Mouse (Mus musculus) heart, adult 2 months (tissue): ENCODE measurements around the gene Pcyox1. TPM values are rescaled to one million over a fixed set of nuclear protein-coding genes. Genes with fewer than 3 reads are reported as not detected.
A peak's percentile ranks its signal among the peaks of the same experiment; 100 is the strongest.

ENCODE experiments used
- DNase-seq, 2 experiments: peaks; one replicate each; pipeline ENCODE4 v3.0.0; 2021
- H3K27ac ChIP-seq: fragments of 200-600 bp; 2 replicates; pipeline ENCODE4 v1.8.1; 2022
- H3K27me3 ChIP-seq: fragments of 200-500 bp; 2 replicates; pipeline ENCODE4 v1.6.1; 2012; ENCODE audit warnings: mild to moderate bottlenecking, low read length, inconsistent platforms, mixed read lengths; ENCODE audit not compliant: control insufficient read depth, insufficient read depth
- H3K36me3 ChIP-seq: fragments of 200-500 bp; 2 replicates; pipeline ENCODE4 v1.6.1; 2012; ENCODE audit warnings: low read length, inconsistent platforms; ENCODE audit not compliant: control insufficient read depth, insufficient read depth
- H3K4me1 ChIP-seq: fragments of 200-500 bp; 2 replicates; pipeline ENCODE4 v1.6.1; 2011; ENCODE audit warnings: low read length; ENCODE audit not compliant: control insufficient read depth, insufficient read depth
- H3K4me3 ChIP-seq: fragments of 200-600 bp; 2 replicates; pipeline ENCODE4 v1.8.1; 2022
- H3K79me2 ChIP-seq: fragments of 200-500 bp; replicated peaks from 2 replicates; pipeline ENCODE4 v1.6.1; 2012; ENCODE audit warnings: mild to moderate bottlenecking, inconsistent platforms, low read length, moderate library complexity, mixed read lengths; ENCODE audit not compliant: control insufficient read depth, insufficient read depth
- H3K9ac ChIP-seq: fragments of 200-500 bp; 2 replicates; pipeline ENCODE4 v1.6.1; 2012; ENCODE audit warnings: low read depth, mild to moderate bottlenecking, control low read depth, inconsistent platforms, low read length, mixed read lengths
- CTCF ChIP-seq: fragments of 200-600 bp; IDR thresholded peaks from 2 replicates; pipeline ENCODE4 v1.8.1; 2022; ENCODE audit warnings: antibody characterized with exemption, mild to moderate bottlenecking, moderate library complexity
- EP300 ChIP-seq: fragments of 200-500 bp; IDR thresholded peaks from 2 replicates; pipeline ENCODE4 v1.6.1; 2011; ENCODE audit warnings: low read depth, low read length, control low read depth; ENCODE audit not compliant: insufficient read depth
- POLR2A ChIP-seq: fragments of 200-500 bp; IDR thresholded peaks from 2 replicates; pipeline ENCODE4 v1.6.1; 2011; ENCODE audit warnings: mild to moderate bottlenecking, low read depth, low read length, control low read depth; ENCODE audit not compliant: insufficient read depth
- WGBS: fragments of 180-500 bp; shearing (Covaris S2); methylation state at CpG from one replicate; pipeline ENCODE4 v1.1.7; 2018; 5-methylcytosine and 5-hydroxymethylcytosine counted together
- intact Hi-C: fragments of 180-260 bp; cut with DNase I; formaldehyde crosslinking; loops from one replicate; pipeline ENCODE4 v1.15.1; 2025
- polyA plus RNA-seq: library from polyadenylated mRNA; depleted of rRNA; stranded (reverse); fragments of >200 nt; gene quantifications from 2 replicates; pipeline ENCODE4 v1.2.3, GENCODE M21; 2012
- total RNA-seq, 2 experiments: library from RNA; stranded (reverse); gene quantifications; 2 replicates each; pipeline ENCODE4 v1.2.3; 2021

Gene Pcyox1
- total and polyA plus RNA-seq, 3 experiments, result 30.3 to 82.5 (median 69.6) TPM

- no peaks in the 10 kb centered on the region for H3K27me3 ChIP-seq
- H3K4me1 ChIP-seq, result peaks cover 6% of the 10 kb centered on the region; the same call in 1 of the 2 replicates
- no peak for TF ChIP-seq POLR2A
- no peak for TF ChIP-seq CTCF
- TF ChIP-seq EP300, result no peak
- H3K36me3 ChIP-seq, result no peaks in the 10 kb centered on the region; the same call in 1 of the 2 replicates
- no peaks in the 10 kb centered on the region for H3K79me2 ChIP-seq
- peak overlapping the region; percentile 70; the same call in 1 of the 2 replicates for H3K27ac ChIP-seq
- peak overlapping the region; percentile 86 for H3K9ac ChIP-seq
- WGBS, result 19% methylated on average over 10 of the region's 10 CpGs
- intact Hi-C loops, result loop anchor here (2.0 kb wide), 1 partner anchor 25 kb away; the partner anchor contains the start of gene Snrpg
- DNase-seq, result no peak
- H3K4me3 ChIP-seq, result peak overlapping the region; percentile 63
These were observed 985 bp downstream of the Pcyox1 start for GRCm38 (mm10) chr6:86395969-86396368.

GRCm38 (mm10) chr6:86395021-86395420 lies 1.9 kb downstream of the Pcyox1 start:
- intact Hi-C loops, result no loop called here
- Histone ChIP-seq H3K27me3 (no peaks in the 10 kb centered on the region), H3K79me2 (no peaks in the 10 kb centered on the region), H3K27ac (no peak overlapping the region), H3K9ac (no peak overlapping the region), H3K4me1 (peaks cover 6% of the 10 kb centered on the region; the same call in 1 of the 2 replicates), H3K4me3 (no peak overlapping the region), H3K36me3 (no peaks in the 10 kb centered on the region; the same call in 1 of the 2 replicates)
- WGBS, result 66% methylated on average over 9 of the region's 9 CpGs
- DNase-seq, result no peak
- no peak for TF ChIP-seq CTCF
- TF ChIP-seq EP300, result no peak
- TF ChIP-seq POLR2A, result no peak

GRCm38 (mm10) chr6:86394078-86394720 lies 2.8 kb downstream of the Pcyox1 start:
- H3K79me2 ChIP-seq, result no peaks in the 10 kb centered on the region
- TF ChIP-seq EP300, result no peak
- no peak for TF ChIP-seq POLR2A
- TF ChIP-seq CTCF, result no peak
- H3K27me3 ChIP-seq, result no peaks in the 10 kb centered on the region
- 93% methylated on average over 17 of the region's 17 CpGs for WGBS
- no peak for DNase-seq
- no peak overlapping the region for H3K27ac ChIP-seq
- no peak overlapping the region for H3K4me3 ChIP-seq
- H3K36me3 ChIP-seq, result no peaks in the 10 kb centered on the region; the same call in 1 of the 2 replicates
- peaks cover 6% of the 10 kb centered on the region; the same call in 1 of the 2 replicates for H3K4me1 ChIP-seq
- intact Hi-C loops, result no loop called here
- H3K9ac ChIP-seq, result no peak overlapping the region

GRCm38 (mm10) chr6:86393187-86393586 lies 3.8 kb downstream of the Pcyox1 start:
- DNase-seq, result no peak
- intact Hi-C loops, result no loop called here
- Histone ChIP-seq H3K36me3 (no peaks in the 10 kb centered on the region; the same call in 1 of the 2 replicates), H3K4me1 (peaks cover 6% of the 10 kb centered on the region; the same call in 1 of the 2 replicates), H3K9ac (no peak overlapping the region), H3K4me3 (no peak overlapping the region), H3K27me3 (no peaks in the 10 kb centered on the region), H3K79me2 (no peaks in the 10 kb centered on the region), H3K27ac (no peak overlapping the region)
- WGBS, result 100% methylated on average over 1 of the region's 1 CpGs
- TF ChIP-seq CTCF, result peak; percentile 38
- no peak for TF ChIP-seq POLR2A
- TF ChIP-seq EP300, result no peak

- TF ChIP-seq POLR2A (no peak), CTCF (peak; percentile 61), EP300 (no peak)
- no peaks in the 10 kb centered on the region for H3K27me3 ChIP-seq
- no peak overlapping the region for H3K9ac ChIP-seq
- H3K36me3 ChIP-seq, result no peaks in the 10 kb centered on the region; the same call in 1 of the 2 replicates
- no peak overlapping the region for H3K27ac ChIP-seq
- intact Hi-C loops, result no loop called here
- DNase-seq, result no peak
- H3K79me2 ChIP-seq, result no peaks in the 10 kb centered on the region
- WGBS, result 98% methylated on average over 5 of the region's 5 CpGs
- peaks cover 3% of the 10 kb centered on the region; the same call in 1 of the 2 replicates for H3K4me1 ChIP-seq
- no peak overlapping the region for H3K4me3 ChIP-seq
These were observed 5.6 kb downstream of the Pcyox1 start for GRCm38 (mm10) chr6:86391326-86391725.

- intact Hi-C loops, result no loop called here
- Histone ChIP-seq H3K36me3 (no peaks in the 10 kb centered on the region), H3K79me2 (no peaks in the 10 kb centered on the region), H3K4me3 (no peak overlapping the region), H3K27me3 (no peaks in the 10 kb centered on the region), H3K27ac (no peak overlapping the region), H3K4me1 (no peaks in the 10 kb centered on the region), H3K9ac (no peak overlapping the region)
- TF ChIP-seq CTCF (no peak), EP300 (no peak), POLR2A (no peak)
- DNase-seq, result no peak
- WGBS, result 61% methylated on average over 18 of the region's 18 CpGs
These were observed 8.5 kb downstream of the Pcyox1 start for GRCm38 (mm10) chr6:86388461-86388860.
